Mouse (Mus musculus) limb, embryonic 10.5 days (tissue): ENCODE measurements at regions not wholly inside any gene's neighbourhood (a gene's known extent, or its start where the extent isn't known, plus 50 kb on each side); places are given as distances from the start of the nearest gene placed in this dataset.

Source experiments
- DNase-seq: peaks from one replicate; pipeline ENCODE4 v3.0.0-alpha.2; 2017; ENCODE audit warnings: low spot score
- H3K27ac ChIP-seq: fragments of 300-500 bp; sonication (generic); 2 replicates; pipeline ENCODE4 v1.5.1; 2016; ENCODE audit warnings: mild to moderate bottlenecking
- H3K27me3 ChIP-seq: fragments of 300-500 bp; sonication (generic); 2 replicates; pipeline ENCODE4 v1.6.1; 2016; ENCODE audit warnings: low read depth, mild to moderate bottlenecking; ENCODE audit not compliant: poor library complexity, severe bottlenecking
- H3K36me3 ChIP-seq: fragments of 300-500 bp; sonication (generic); 2 replicates; pipeline ENCODE4 v1.6.1; 2016; ENCODE audit warnings: mild to moderate bottlenecking, moderate library complexity
- H3K4me1 ChIP-seq: fragments of 300-500 bp; sonication (generic); 2 replicates; pipeline ENCODE4 v1.6.1; 2016
- H3K4me3 ChIP-seq: fragments of 300-500 bp; sonication (generic); 2 replicates; pipeline ENCODE4 v1.5.1; 2016; ENCODE audit warnings: mild to moderate bottlenecking, moderate library complexity
- H3K9me3 ChIP-seq: fragments of 300-500 bp; sonication (generic); replicated peaks from 2 replicates; pipeline ENCODE4 v1.6.1; 2016; ENCODE audit warnings: mild to moderate bottlenecking
- WGBS: fragments of 180-500 bp; shearing (Covaris S2); methylation state at CpG from one replicate; pipeline ENCODE4 v1.1.7; 2016; 5-methylcytosine and 5-hydroxymethylcytosine counted together

DNA sequence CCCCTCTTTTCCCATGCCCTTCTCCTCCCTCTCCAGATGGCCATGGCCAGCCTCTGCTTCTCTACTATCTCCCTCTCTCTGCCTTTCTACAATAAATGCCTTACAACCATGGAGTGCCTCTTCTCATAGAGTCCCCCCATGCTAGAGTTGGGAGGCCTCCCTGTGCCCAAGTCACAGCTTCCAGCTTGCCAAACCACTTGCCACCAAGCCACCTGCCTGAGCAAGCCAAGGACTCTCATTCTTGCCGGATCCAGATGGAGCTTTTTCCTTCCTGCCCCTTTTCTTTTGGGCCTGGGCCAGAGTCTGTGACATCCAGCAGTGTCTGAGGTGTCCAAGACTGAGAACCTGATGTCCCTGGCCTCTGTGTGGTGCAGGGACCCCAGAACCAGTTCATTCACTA, 367.4 kb upstream of the Arhgap42 start:
- Histone ChIP-seq H3K9me3 (no peaks in the 10 kb centered on the region; the same call in 1 of the 2 replicates), H3K27ac (no peak overlapping the region), H3K27me3 (no peaks in the 10 kb centered on the region), H3K4me1 (no peaks in the 10 kb centered on the region), H3K36me3 (no peaks in the 10 kb centered on the region), H3K4me3 (no peak overlapping the region)
- WGBS, result 100% methylated on average over 1 of the region's 1 CpGs
- DNase-seq, result no peak

DNA sequence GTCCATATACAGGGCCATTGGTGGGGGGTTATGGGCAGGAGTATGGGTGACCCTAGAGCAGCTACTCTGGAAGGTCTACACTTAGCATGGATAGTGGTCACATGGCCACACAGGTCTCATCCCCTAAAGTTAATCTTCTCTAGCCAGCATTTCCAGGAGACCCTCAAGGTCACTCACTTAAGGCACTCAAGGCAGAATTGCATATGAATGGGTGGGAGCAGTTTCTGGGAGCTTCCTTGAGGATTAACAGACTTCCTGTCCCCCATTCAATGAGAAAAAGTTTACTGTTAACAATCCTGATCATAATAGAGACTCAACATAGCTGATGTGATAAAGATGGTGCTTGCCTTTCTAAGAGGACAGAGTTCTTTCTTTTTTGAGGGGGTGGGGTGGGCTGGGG, 352.4 kb upstream of the Arhgap42 start:
- DNase-seq, result no peak
- Histone ChIP-seq H3K27ac (no peak overlapping the region), H3K4me1 (no peaks in the 10 kb centered on the region), H3K36me3 (no peaks in the 10 kb centered on the region), H3K9me3 (no peaks in the 10 kb centered on the region), H3K27me3 (no peaks in the 10 kb centered on the region), H3K4me3 (no peak overlapping the region)

DNA sequence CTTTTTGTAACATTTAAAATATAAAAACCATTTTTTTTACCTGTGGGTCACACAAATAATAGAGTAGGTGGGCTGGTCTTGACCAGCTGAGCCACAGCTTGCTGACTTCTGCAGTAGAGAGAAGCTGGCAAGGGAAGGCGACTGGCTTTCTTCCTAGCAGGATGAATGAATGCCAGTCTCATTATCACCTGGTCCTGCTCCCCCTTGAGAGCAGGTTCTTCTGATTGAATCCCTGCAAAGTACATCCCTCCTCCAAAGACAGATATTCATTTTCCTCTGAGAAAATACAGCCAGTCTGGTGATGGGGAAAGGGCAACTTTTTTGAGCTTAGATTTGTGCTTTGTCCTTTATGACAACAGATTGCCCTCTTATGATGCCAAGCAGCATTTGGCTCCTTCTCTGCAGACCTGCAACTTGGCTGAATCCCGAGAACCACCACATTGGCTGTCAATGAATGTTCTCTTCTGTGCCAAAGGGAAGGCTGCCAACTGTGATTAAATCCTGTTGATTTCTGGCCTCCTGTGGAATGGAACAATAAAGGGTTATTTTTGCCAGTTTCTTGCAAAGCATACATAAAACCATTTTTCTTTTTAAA, 344.2 kb upstream of the Arhgap42 start:
- Histone ChIP-seq H3K4me3 (no peak overlapping the region), H3K27ac (no peak overlapping the region), H3K27me3 (no peaks in the 10 kb centered on the region), H3K9me3 (no peaks in the 10 kb centered on the region), H3K4me1 (no peaks in the 10 kb centered on the region), H3K36me3 (no peaks in the 10 kb centered on the region)
- DNase-seq, result no peak
- 81% methylated on average over 2 of the region's 2 CpGs for WGBS

DNA sequence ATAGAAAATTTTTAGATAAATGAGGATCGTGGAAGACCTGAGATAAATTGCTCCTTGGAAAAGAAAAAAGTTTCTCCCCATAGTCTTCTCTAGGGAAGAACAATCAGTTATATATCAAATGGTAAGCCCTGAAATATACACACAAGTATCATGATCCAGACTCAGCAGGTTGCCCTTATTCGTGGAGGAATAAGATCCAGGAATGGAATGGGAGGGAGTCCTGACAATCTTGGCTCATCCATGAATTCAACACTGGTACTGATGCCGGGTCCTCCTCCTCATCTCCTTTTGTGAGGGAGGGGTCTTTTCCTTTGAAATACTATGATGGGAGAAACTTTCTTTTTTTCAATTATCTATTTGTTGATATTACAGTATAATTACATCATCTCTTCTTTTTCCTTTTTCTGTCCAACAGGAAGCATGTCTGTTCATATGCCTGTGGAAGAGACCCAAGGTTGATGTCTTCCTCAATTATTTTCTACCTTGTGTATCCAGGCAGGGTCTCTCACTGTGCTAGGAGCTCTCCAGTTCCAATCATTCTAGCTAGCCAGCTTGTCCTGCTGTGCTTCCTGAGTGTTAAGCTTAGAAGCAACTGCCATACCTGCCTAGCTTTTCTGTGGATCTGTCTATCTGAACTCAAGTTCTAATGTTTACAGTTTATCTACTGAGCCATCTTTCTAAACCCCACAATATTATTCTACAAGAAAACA, 343.6 kb upstream of the Arhgap42 start:
- Histone ChIP-seq H3K4me3 (no peak overlapping the region), H3K9me3 (no peaks in the 10 kb centered on the region), H3K27me3 (no peaks in the 10 kb centered on the region), H3K36me3 (no peaks in the 10 kb centered on the region), H3K27ac (no peak overlapping the region), H3K4me1 (no peaks in the 10 kb centered on the region)
- 89% methylated on average over 3 of the region's 3 CpGs for WGBS
- no peak for DNase-seq

DNA sequence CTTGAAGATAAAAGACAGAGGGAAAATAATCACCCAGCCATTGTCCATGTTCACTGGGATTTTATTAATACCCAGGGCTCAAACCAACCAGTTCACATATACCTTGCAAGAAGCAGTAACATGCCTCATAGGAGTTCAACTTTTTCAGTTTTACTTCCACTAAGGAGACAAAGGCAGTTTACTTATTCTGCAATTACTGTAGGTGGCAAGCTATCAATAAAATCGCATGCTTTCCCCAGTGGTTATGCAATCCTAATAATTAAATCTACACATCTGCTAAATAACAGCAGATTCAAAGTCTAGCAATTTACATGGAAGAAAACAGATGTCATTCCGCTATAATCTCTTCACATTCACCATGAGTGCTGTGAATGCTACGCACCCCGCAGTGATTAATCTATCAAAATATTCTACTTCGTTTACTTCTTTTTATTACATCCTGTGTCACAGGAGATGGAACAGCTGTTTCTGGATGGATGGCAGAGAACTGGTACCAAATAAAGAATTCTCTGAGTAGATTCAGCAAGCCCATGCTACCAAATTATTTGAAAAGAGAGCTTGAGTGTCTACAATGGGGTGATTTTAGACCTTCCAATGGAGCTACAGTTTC, 329.2 kb upstream of the Arhgap42 start:
- Histone ChIP-seq H3K4me1 (no peaks in the 10 kb centered on the region), H3K9me3 (no peaks in the 10 kb centered on the region), H3K27me3 (no peaks in the 10 kb centered on the region), H3K4me3 (no peak overlapping the region), H3K36me3 (no peaks in the 10 kb centered on the region), H3K27ac (no peak overlapping the region)
- DNase-seq, result no peak
- 86% methylated on average over 5 of the region's 5 CpGs for WGBS

DNA sequence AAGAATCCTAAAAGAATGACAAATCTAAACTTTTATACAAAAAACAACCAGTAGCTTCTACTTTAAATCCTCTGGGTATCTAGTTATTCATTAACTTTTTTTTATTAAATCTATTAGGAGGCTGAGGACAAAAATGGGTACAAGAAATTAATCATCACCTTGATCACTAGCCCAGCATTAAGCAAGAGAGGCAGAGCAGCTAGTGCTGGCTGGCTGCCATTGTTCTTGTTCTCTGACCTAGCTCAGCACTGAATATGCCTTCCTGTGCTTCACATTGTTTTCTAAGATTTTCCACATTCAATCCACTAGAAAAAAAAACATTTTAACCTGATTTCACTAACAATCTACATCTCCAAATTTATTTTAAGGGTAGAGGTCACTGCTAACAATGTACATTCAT, 325.6 kb upstream of the Arhgap42 start:
- Histone ChIP-seq H3K4me1 (no peaks in the 10 kb centered on the region), H3K27me3 (no peaks in the 10 kb centered on the region), H3K9me3 (no peaks in the 10 kb centered on the region), H3K4me3 (no peak overlapping the region), H3K27ac (no peak overlapping the region), H3K36me3 (no peaks in the 10 kb centered on the region)
- no peak for DNase-seq

DNA sequence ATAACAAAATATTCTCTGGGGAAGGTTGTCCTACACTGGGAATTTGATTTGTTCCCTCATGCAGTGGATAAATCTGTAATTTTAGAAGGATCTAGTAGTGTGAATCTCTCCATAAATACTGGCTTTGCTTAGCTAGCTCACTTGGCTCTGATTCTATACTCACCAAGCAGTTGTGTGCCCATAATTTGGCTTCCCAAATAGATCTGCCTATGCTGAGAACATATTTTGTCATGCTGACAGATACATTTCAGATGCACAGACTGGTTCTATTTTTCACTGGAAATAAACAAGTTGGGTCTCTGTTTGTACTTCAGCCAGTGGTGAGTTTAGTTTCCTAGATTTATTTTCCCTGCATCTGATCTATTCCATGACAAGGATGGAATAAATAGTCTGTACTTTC, 309.8 kb upstream of the Arhgap42 start:
- no peak overlapping the region for H3K4me3 ChIP-seq
- H3K36me3 ChIP-seq, result no peaks in the 10 kb centered on the region
- no peaks in the 10 kb centered on the region for H3K27me3 ChIP-seq
- no peak for DNase-seq
- no peak overlapping the region for H3K27ac ChIP-seq
- no peaks in the 10 kb centered on the region for H3K4me1 ChIP-seq
- no peaks in the 10 kb centered on the region for H3K9me3 ChIP-seq

DNA sequence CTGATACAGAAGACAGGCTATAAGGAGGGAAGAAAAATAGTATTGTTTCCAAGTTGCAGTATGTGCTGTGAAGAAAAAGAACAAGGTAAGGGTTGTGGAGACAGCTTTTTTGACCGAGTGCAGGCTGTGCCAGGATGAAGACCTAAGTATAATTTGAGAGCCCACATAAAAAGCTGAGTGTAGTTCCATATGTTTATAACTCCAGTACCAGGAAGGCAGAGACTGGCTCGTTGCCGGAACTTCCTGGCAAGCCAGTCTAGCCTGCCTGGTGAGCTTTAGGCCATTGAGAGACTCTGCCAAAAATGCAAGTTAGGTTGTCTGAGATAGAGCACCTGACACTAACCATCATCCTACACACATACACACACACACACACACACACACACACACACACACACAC, 308.7 kb upstream of the Arhgap42 start:
- Histone ChIP-seq H3K27ac (no peak overlapping the region), H3K4me3 (no peak overlapping the region), H3K9me3 (no peaks in the 10 kb centered on the region), H3K36me3 (no peaks in the 10 kb centered on the region), H3K27me3 (no peaks in the 10 kb centered on the region), H3K4me1 (no peaks in the 10 kb centered on the region)
- 80% methylated on average over 3 of the region's 3 CpGs for WGBS
- no peak for DNase-seq

DNA sequence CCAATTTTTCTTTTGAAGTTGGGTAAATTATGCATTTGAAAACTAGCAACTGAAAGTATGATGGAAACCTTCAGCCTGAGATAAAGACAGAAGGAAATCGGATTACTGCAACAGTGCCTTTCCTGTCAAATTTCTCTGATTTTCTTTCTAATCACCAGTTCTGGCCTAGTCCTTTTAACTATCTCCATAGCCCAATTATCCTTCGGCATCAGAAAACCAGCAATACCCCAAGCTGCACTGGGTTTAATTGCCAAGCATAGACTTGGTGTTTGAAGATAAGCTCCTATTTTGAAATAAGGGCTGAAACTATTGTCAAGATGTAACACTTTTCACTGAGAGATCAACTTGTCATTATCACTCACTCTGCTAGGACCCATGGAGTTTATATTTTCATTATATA, 308.2 kb upstream of the Arhgap42 start:
- no peaks in the 10 kb centered on the region for H3K36me3 ChIP-seq
- no peak overlapping the region for H3K4me3 ChIP-seq
- no peak for DNase-seq
- WGBS, result 83% methylated on average over 2 of the region's 2 CpGs
- H3K27me3 ChIP-seq, result no peaks in the 10 kb centered on the region
- H3K4me1 ChIP-seq, result no peaks in the 10 kb centered on the region
- no peaks in the 10 kb centered on the region for H3K9me3 ChIP-seq
- H3K27ac ChIP-seq, result no peak overlapping the region

DNA sequence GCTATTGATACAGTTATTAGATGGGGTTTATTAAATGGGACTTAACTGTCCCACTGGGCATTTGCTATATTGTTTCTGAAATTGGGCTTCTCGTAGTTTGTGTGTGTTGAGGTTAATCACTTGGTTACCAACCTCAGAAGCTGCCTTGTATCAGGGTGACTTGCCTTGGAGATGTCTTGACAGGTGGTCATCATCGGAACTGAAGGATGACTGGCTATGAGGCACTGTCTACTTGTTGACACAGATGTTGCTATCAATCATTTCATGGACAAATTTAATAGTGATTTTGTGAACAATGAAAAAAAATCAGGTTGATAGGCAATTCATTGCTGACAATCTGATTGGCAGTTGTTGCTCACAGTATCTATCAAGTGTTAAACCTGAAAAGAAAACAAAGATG, 261.4 kb upstream of the Arhgap42 start:
- 94% methylated on average over 2 of the region's 2 CpGs for WGBS
- DNase-seq, result no peak
- H3K4me3 ChIP-seq, result no peak overlapping the region
- H3K36me3 ChIP-seq, result no peaks in the 10 kb centered on the region
- no peak overlapping the region for H3K27ac ChIP-seq
- H3K9me3 ChIP-seq, result no peaks in the 10 kb centered on the region
- H3K4me1 ChIP-seq, result no peaks in the 10 kb centered on the region
- no peaks in the 10 kb centered on the region for H3K27me3 ChIP-seq

DNA sequence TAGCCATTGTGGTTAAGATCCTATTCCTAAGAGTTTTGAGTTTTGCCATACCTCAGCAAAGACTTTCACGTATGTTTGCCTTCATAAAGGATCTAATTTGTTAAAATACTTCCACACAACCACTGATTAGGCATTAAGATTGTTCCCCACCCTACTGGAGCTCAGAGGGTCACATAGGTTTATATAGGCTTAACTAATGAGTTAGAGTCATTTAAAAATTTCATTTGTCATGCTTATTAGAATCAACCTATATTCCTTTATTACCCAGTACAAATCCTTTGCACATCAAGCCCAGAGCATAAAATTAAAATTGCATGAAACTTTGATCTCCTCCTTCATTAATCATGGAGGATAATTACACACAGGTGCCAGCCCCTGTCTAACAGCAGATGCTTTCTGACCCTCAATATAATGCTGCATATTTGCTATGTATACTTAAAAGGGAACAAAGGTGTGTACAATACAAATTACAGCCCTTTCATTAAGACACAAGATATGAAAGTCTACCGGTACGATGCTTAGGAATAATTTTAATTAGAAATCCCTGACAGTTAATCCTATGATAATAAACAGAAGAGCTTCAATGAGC, 254.8 kb upstream of the Arhgap42 start:
- Histone ChIP-seq H3K4me1 (no peaks in the 10 kb centered on the region), H3K4me3 (no peak overlapping the region), H3K27me3 (no peaks in the 10 kb centered on the region), H3K36me3 (no peaks in the 10 kb centered on the region), H3K27ac (no peak overlapping the region), H3K9me3 (no peaks in the 10 kb centered on the region)
- 50% methylated on average over 3 of the region's 3 CpGs for WGBS
- DNase-seq, result no peak

DNA sequence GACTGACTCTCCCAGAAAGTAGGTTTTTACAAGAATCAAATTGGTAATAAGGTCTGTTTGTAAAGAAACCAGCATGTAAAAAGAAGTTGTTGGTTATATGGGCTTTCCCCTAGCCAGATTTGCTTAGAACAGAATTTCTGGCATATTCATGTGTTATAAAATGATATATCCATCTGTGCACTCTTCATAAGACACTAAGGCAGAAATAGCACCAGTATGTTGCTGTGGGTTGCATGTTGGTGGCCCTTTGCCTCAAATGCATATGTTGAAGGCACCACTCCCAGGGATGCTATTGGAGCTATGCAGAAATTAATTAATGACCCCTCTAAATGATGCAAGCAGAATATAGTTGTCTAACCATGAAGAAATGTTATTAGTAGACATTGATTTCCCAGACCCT, 238.2 kb upstream of the Arhgap42 start:
- Histone ChIP-seq H3K27me3 (no peaks in the 10 kb centered on the region), H3K27ac (no peak overlapping the region), H3K36me3 (no peaks in the 10 kb centered on the region), H3K4me3 (no peak overlapping the region), H3K9me3 (no peaks in the 10 kb centered on the region), H3K4me1 (no peaks in the 10 kb centered on the region)
- DNase-seq, result no peak

DNA sequence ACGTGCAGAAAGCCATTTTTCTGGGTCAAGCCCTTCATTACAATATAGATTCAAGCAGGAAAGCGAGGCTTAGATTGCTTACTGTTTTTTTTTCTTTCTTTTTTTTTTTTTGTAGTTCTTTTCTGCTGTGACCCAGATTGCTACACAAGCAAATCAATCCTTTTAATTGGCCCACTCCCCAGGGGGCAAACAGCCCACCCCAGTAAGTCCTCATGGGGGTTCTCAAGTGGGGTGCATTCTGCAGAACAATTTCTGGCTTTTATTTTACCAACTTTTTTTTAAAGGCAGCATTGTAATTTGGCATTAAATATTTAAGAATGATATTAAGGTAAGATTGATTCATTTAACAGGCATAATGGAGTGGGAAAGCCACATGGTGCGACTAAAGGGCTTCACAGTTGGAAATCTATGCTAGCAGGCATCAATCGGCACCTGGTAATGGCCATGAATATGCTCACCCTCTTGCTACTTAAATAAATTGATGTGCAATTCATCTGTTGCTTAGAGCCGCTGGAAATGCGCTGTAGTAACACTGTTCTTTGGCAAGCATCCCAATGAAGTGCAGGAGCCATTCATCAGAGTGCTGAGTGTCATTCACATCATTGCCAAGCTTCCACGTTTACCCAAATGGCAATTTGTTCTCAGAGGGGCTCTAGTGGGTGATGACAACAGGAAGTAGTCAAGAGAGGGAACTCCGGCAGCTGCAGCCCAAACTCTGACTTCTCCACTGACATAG, 236.3 kb upstream of the Arhgap42 start:
- Histone ChIP-seq H3K27ac (no peak overlapping the region), H3K9me3 (no peaks in the 10 kb centered on the region), H3K36me3 (no peaks in the 10 kb centered on the region), H3K4me3 (no peak overlapping the region), H3K4me1 (no peaks in the 10 kb centered on the region), H3K27me3 (no peaks in the 10 kb centered on the region)
- DNase-seq, result no peak
- 50% methylated on average over 8 of the region's 8 CpGs for WGBS
